Mouse (Mus musculus) heart, embryonic 10.5 days (tissue): ENCODE results near the gene Spred3. TPM values are rescaled to one million over a fixed set of nuclear protein-coding genes. Genes with fewer than 3 reads are reported as not detected.
"Not testable (repeated sequence)": the region's sequence is repeated elsewhere in the genome, so short reads cannot be mapped to it uniquely, and the experiment has no call there.

Experiments used
- DNase-seq: peaks from one replicate; pipeline ENCODE4 v3.0.0-alpha.2; 2017; ENCODE audit warnings: low spot score
- H3K27ac ChIP-seq: fragments of 300-500 bp; sonication (generic); 2 replicates; pipeline ENCODE4 v1.5.1; 2016; ENCODE audit warnings: mild to moderate bottlenecking
- H3K27me3 ChIP-seq: fragments of 300-500 bp; sonication (generic); 2 replicates; pipeline ENCODE4 v1.6.1; 2016; ENCODE audit warnings: mild to moderate bottlenecking; ENCODE audit not compliant: poor library complexity, insufficient read depth, severe bottlenecking
- H3K36me3 ChIP-seq: fragments of 300-500 bp; sonication (generic); 2 replicates; pipeline ENCODE4 v1.6.1; 2016; ENCODE audit warnings: mild to moderate bottlenecking, moderate library complexity
- H3K4me1 ChIP-seq: fragments of 300-500 bp; sonication (generic); 2 replicates; pipeline ENCODE4 v1.6.1; 2016; ENCODE audit warnings: mild to moderate bottlenecking
- H3K4me3 ChIP-seq: fragments of 300-500 bp; sonication (generic); 2 replicates; pipeline ENCODE4 v1.5.1; 2016; ENCODE audit warnings: mild to moderate bottlenecking, moderate library complexity
- H3K9me3 ChIP-seq: fragments of 300-500 bp; sonication (generic); 2 replicates; pipeline ENCODE4 v1.6.1; 2016; ENCODE audit warnings: mild to moderate bottlenecking, moderate library complexity
- WGBS: fragments of 180-500 bp; shearing (Covaris S2); methylation state at CpG from one replicate; pipeline ENCODE4 v1.1.7; 2016; 5-methylcytosine and 5-hydroxymethylcytosine counted together
- polyA plus RNA-seq: library from polyadenylated mRNA; unstranded; fragments of >200 nt; fragmentation: Nextera tagmentation; extraction: Ambion mirVana; gene quantifications from 2 replicates; pipeline ENCODE4 v1.2.1, GENCODE M21; 2016

The Spred3 gene
- polyA plus RNA-seq, result 1.4 and 2.7 TPM in 2 replicates

DNA sequence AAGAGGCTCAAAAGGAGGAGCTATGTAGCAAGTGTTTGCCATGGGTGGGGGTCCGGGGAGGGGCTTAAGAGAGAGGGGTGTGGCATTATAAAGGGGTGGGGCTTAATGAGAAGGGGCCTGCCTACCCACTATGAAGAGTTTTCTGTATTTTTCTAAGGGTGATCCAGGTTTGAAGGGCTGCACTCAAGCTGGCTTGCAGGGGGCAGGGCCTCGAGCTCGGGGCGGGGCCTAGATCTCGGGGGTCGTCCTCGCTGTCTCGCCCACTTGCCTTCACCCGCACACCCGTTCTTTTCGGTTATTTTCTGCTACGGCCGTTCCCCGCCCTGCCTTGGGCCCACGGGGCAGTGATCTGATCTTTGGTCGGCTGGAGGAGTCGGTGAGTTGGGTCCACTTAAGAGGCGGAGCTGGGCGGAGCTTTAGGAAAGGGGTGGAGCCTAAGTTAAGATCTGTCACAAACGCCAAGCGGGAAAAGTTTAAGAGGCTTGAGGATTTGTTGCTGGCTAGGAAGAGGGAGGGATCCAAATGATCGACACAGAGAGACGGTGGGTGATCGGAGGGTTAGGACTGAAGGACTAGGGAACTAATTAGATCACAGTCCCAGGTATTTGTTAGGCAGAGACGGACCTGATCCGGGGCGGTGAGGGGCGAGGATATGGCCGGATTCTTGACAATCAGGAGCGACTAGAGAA is at the start of gene Spred3, which contains the start of gene Ggn:
Spred3 (minus strand) TSS at position 346 of the 689 bp plus-strand sequence.
Ggn (plus strand) TSS at position 145 of the 689 bp plus-strand sequence.
- Histone ChIP-seq H3K4me1 (peaks cover 54% of the 10 kb centered on the region), H3K27me3 (peaks cover 69% of the 10 kb centered on the region), H3K36me3 (peaks cover 29% of the 10 kb centered on the region), H3K4me3 (peak within 1 kb of the TSS; percentile 82), H3K27ac (peak within 1 kb of the TSS; percentile 90), H3K9me3 (no peaks in the 10 kb centered on the region)
- 1% methylated on average over 30 of the region's 30 CpGs for WGBS
- DNase-seq, result peak; percentile 87

DNA sequence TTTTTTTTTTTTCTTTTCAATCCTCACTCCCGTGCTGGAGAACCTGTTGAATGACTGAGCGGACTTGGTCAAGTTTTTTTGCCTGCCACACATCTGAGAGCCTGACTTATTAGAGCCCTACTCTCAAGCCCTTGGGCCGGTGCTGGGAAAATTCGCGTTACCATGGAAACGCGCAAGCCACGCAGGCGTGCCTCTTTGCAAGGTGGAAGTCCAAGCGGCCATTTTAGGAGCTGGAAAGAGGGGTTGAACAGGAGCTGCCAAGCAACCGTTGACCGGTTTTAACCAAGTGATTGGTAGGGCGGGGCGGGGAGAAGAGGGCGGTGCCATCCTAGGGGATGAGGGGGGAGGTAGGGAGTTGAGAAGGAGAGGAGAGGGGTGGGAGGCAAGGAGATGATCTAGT is 44.6 kb upstream of the Spred3 start:
- Histone ChIP-seq H3K9me3 (peaks cover 15% of the 10 kb centered on the region), H3K4me3 (no peak overlapping the region), H3K4me1 (peaks cover 14% of the 10 kb centered on the region), H3K27ac (no peak overlapping the region), H3K27me3 (peaks cover 21% of the 10 kb centered on the region), H3K36me3 (peaks cover 10% of the 10 kb centered on the region; the same call in 1 of the 2 replicates)
- 38% methylated on average over 15 of the region's 15 CpGs for WGBS
- no peak for DNase-seq

DNA sequence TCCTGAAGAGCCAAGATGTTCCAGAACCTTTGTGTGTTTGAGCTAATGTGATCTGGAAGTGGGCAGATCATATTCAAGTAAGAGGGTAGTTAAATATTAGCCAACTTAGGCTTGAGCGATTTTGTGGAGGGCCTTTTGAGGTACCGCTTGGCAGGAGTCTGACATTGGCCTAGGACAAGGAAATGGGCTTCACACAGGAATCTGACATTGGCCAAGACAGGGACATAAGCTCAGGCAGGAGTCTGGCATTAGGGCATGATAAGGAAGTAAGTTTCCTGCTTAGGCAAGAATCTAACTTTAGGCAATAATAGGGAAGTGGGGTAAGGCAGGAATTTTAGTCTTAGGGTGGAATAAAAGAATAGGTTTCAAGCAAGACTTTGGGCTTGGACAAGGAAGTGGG is 44.0 kb upstream of the Spred3 start:
- Histone ChIP-seq H3K4me1 (peaks cover 14% of the 10 kb centered on the region), H3K4me3 (no peak overlapping the region), H3K27me3 (peaks cover 21% of the 10 kb centered on the region), H3K36me3 (peaks cover 4% of the 10 kb centered on the region; the same call in 1 of the 2 replicates), H3K9me3 (peaks cover 10% of the 10 kb centered on the region; the same call in 1 of the 2 replicates), H3K27ac (no peak overlapping the region)
- 58% methylated on average over 2 of the region's 2 CpGs for WGBS
- no peak for DNase-seq

DNA sequence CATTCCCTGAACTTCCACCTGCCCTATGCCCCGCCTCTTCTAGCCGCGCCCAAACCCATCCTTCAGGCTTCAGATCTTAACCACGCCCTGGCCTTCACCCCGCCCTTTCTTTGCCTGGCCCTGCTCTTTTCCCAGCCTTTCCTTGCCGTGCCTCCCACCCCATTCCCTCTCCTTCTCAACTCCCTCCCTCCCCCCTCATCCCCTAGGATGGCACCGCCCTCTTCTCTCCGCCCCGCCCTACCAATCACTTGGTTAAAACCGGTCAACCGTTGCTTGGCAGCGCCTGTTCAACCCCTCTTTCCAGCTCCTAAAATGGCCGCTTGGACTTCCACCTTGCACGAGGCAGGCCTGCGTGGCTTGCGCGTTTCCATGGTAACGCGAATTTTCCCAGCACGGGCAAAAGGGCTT is 43.5 kb upstream of the Spred3 start, which contains the start of gene Catsperg1:
Catsperg1 (minus strand) TSS at position 361 of the 408 bp plus-strand sequence.
- Histone ChIP-seq H3K27ac (no peak within 1 kb of the TSS), H3K27me3 (peaks cover 21% of the 10 kb centered on the region), H3K36me3 (peaks cover 4% of the 10 kb centered on the region; the same call in 1 of the 2 replicates), H3K4me1 (peaks cover 14% of the 10 kb centered on the region), H3K4me3 (peak within 1 kb of the TSS; percentile 39; the same call in 1 of the 2 replicates), H3K9me3 (peaks cover 10% of the 10 kb centered on the region; the same call in 1 of the 2 replicates)
- 3% methylated on average over 20 of the region's 20 CpGs for WGBS
- peak; percentile 80 for DNase-seq

DNA sequence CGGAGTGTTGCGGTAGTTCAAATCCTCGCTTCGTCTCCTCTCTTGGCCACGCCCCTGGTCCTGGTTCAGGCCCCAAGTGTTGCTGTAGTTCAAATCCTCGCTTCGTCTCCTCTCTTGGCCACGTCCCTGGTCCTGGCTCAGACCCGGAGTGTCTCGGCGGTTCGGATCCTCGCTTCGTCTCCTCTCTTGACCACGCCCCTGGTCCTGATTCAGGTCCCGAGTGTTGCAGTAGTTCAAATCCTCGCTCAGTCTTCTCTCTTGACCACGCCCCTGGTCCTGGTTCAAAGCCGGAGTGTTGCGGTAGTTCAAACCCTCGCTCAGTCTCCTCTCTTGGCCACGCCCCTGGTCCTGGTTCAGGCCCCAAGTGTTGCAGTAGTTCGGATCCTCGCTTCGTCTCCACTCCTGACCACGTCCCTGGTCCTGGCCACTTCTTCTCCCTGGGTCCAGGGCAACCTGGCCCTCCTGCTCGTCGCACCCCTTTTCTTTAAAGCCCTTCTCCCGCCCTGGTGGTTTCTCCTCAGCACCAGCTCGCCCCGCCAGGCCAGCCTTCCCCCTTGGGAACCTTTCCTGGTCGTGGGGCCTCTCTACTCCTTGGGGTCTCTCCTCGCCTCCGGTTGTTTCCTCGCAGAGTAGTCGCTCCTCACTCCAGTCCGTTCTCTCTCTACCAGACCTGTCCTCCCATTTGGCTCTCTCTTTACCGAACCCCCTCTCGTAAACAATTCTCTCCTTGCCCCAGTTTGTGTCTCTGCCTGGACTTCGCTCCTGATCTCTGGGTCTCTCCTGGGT is 42.8 kb upstream of the Spred3 start:
- not testable (repeated sequence) for DNase-seq
- WGBS, result 14% methylated on average over 40 of the region's 40 CpGs

DNA sequence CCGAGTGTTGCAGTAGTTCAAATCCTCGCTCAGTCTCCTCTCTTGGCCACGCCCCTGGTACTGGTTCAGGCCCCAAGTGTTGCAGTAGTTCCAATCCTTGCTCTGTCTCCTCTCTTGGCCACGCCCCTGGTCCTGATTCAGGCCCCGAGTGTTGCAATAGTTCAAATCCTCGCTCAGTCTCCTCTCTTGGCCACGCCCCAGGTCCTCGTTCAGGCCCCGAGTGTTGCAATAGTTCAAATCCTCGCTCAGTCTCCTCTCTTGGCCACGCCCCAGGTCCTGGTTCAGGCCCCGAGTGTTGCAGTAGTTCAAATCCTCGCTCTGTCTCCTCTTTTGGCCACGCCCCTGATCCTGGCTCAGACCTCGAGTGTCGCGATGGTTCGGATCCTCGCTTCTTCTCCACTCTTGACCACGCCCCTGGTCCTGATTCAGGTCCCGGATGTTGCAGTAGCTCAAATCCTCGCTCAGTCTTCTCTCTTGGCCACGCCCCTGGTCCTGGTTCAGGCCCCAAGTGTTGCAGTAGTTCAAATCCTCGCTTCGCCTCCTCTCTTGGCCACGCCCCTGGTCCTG is 42.1 kb upstream of the Spred3 start:
- 13% methylated on average over 26 of the region's 26 CpGs for WGBS
- peaks cover 4% of the 10 kb centered on the region; the same call in 1 of the 2 replicates for H3K36me3 ChIP-seq
- peaks cover 10% of the 10 kb centered on the region; the same call in 1 of the 2 replicates for H3K9me3 ChIP-seq
- H3K4me3 ChIP-seq, result peak overlapping the region; percentile 60
- peaks cover 14% of the 10 kb centered on the region for H3K4me1 ChIP-seq
- peaks cover 21% of the 10 kb centered on the region for H3K27me3 ChIP-seq
- H3K27ac ChIP-seq, result no peak overlapping the region
- DNase-seq, result no peak

More for the DNA sequence above, 42.8 kb upstream of the Spred3 start:
- not testable (repeated sequence) for H3K36me3 ChIP-seq, H3K27ac ChIP-seq, H3K9me3 ChIP-seq
- peaks cover 14% of the 10 kb centered on the region for H3K4me1 ChIP-seq
- peaks cover 21% of the 10 kb centered on the region for H3K27me3 ChIP-seq
- H3K4me3 ChIP-seq, result peak overlapping the region; percentile 17; the same call in 1 of the 2 replicates

DNA sequence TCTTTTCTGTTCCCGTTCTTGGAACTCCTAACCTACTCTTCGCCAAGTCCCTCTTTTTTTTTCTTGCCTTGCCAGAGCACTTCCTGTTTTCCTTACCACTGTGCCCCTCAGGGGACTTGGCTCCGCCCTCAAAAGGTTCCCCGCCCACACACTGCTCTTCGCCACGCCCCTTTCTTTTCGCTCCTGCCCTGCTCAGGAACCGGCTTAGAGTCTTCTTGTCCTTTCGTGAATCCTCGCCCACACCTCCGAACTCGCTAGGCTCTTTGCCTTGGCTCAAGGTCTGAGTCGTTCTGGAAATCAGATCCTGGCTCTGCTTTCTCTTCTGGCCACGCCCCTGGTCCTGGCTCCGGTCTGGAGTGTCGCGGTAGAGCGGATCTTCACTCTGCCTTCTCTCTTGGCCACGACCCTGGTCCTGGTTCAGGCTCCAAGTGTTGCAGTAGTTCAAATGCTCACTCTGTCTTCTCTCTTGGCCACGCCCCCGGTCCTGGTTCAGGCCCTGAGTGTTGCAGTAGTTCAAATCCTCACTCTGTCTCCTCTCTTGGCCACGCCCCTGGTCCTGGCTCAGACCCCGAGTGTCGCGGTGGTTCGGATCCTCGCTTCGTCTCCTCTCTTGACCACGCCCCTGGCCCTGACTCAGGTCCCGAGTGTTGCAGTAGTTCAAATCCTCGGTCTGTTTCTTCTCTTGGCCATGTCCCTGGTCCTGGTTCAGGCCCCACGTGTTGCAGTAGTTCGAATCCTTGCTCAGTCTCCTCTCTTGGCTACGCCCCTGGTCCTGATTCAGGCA is 41.4 kb upstream of the Spred3 start:
- peak overlapping the region; percentile 76 for H3K27ac ChIP-seq
- WGBS, result 4% methylated on average over 34 of the region's 34 CpGs
- H3K4me3 ChIP-seq, result peak overlapping the region; percentile 60
- H3K27me3 ChIP-seq, result peaks cover 21% of the 10 kb centered on the region
- DNase-seq, result peak; percentile 93
- peaks cover under 1% of the 10 kb centered on the region; the same call in 1 of the 2 replicates for H3K36me3 ChIP-seq
- peaks cover 5% of the 10 kb centered on the region; the same call in 1 of the 2 replicates for H3K9me3 ChIP-seq
- peaks cover 14% of the 10 kb centered on the region for H3K4me1 ChIP-seq

DNA sequence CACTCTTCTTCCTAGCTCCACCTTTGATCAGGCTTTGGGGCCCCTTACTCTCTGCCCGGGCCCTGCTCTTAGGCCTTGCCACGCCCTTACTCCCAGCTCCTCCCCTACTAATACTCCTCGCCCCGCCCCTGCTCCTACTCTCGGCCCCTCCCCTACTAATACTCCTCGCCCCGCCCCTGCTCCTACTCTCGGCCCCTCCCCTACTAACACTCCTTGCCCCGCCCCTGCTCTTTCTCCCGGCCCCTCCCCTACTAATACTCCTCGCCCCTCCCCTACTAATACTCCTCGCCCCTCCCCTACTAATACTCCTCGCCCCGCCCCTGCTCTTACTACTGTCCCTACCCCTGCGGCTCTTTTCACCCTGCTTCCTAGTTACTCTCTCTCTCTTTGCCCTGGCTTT is 40.8 kb upstream of the Spred3 start:
- H3K36me3 ChIP-seq, DNase-seq, H3K9me3 ChIP-seq: not testable (repeated sequence)
- Histone ChIP-seq H3K4me3 (peak overlapping the region; percentile 60), H3K4me1 (peaks cover 14% of the 10 kb centered on the region), H3K27me3 (peaks cover 21% of the 10 kb centered on the region), H3K27ac (peak overlapping the region; percentile 76)
- WGBS, result 35% methylated on average over 10 of the region's 15 CpGs

DNA sequence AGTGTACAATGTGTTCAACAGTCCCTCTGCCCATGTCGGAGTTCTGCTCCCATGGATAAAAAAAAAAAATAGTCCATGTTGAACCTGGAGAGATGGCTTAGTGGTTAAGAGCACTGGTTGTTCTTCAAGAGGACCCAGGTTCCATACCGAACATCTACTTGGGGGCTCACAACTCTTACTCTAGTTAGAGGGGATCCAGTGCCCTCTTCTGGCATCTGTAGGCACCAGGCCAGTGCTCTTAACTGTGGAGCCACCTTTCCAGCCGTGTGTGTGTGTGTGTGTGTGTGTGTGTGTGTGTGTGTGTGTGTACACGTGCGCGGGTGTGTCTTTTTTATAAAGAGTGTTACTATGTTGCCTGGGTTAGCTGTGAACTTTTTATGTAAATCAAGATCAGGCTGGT is 32.4 kb upstream of the Spred3 start:
- 72% methylated on average over 6 of the region's 6 CpGs for WGBS
- no peak overlapping the region for H3K27ac ChIP-seq
- no peaks in the 10 kb centered on the region for H3K9me3 ChIP-seq
- DNase-seq, result no peak
- no peak overlapping the region for H3K4me3 ChIP-seq
- no peaks in the 10 kb centered on the region for H3K4me1 ChIP-seq
- H3K27me3 ChIP-seq, result no peaks in the 10 kb centered on the region
- no peaks in the 10 kb centered on the region for H3K36me3 ChIP-seq

DNA sequence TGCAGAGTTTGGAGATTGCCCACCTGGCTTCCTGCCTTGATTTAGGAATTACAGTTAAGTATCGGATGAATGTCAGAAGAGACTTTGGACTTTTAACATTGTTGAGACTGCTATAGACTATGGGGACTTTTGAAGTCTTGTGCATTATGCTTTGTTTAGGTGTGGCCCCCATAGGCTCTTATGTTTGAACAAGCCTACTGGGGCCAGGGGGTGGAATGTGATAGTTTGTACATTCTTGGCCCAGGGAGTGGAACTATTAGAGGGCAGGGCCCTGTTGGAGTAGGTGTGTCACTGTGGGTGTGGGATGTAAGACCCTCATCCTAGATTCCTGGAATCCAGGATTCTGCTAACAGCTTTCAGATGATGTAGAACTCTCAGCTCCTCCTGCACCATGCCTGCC is 24.0 kb upstream of the Spred3 start:
- DNase-seq, H3K27me3 ChIP-seq, H3K36me3 ChIP-seq, H3K4me3 ChIP-seq, H3K4me1 ChIP-seq, H3K9me3 ChIP-seq, H3K27ac ChIP-seq: not testable (repeated sequence)
- WGBS, result 83% methylated on average over 1 of the region's 1 CpGs

DNA sequence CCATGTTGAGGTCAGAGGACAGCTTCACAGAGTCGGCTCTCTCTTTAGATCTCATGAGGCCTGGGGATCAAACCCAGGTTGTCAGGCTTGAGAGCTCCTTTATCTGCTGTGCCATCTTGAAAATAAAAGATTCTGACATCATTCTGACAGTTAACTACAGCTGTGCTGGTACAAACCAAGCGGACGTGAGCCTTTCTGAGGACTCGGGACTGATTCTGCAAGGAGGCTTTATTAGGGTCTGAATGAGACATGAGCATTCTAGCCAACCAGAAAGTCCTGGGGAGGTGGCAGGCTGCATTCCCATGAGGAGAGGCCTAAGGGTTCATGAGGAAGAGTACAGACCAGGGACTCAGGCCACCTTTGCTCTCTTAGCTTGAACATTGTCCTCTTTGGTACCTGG is 11.1 kb upstream of the Spred3 start:
- Histone ChIP-seq H3K36me3 (peaks cover 15% of the 10 kb centered on the region), H3K4me1 (peaks cover 11% of the 10 kb centered on the region)
- 92% methylated on average over 4 of the region's 4 CpGs for WGBS
- not testable (repeated sequence) for H3K9me3 ChIP-seq, DNase-seq, H3K27ac ChIP-seq, H3K4me3 ChIP-seq, H3K27me3 ChIP-seq

DNA sequence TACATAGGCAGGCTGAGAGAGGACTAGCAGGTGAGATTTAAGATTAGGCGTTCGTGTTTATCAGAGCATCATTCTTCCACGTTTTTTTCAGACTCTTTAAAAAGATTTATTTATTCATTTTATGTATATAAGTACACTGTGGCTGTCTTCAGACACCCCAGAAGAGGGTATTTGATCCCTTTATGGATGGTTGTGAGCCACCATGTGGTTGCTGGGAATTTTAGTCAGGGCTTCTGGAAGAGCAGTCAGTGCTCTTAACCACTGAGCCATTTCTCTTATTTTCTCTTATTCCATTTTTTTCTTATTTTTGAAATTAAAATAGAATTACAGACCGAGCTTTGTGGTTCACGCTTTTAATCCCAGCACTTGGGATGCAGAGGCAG is 10.6 kb upstream of the Spred3 start:
- no peak for DNase-seq
- H3K4me3 ChIP-seq, result peak overlapping the region; percentile 79
- no peaks in the 10 kb centered on the region for H3K27me3 ChIP-seq
- H3K27ac ChIP-seq, result 0 out of 2 replicates have a peak overlapping the region, but pooled peaks have one; percentile 50
- 39% methylated on average over 5 of the region's 5 CpGs for WGBS
- peaks cover 11% of the 10 kb centered on the region for H3K4me1 ChIP-seq
- H3K36me3 ChIP-seq, result peaks cover 20% of the 10 kb centered on the region
- H3K9me3 ChIP-seq, result no peaks in the 10 kb centered on the region
